Mouse (Mus musculus): ENCODE results near the gene Git2. TPM values are rescaled to one million over a fixed set of nuclear protein-coding genes. Genes with fewer than 3 reads are reported as not detected.

Git2 gene
- polyA plus RNA-seq, 1 experiment from 2014 or later, result 51.6 TPM

- no peaks in the 10 kb centered on the region for H3K9me3 ChIP-seq
- peak within 1 kb of the TSS; percentile 78 for H3K4me3 ChIP-seq
Measured at GRCm38 (mm10) chr5:114707265-114708068, 67.8 kb downstream of the Git2 start, which contains the start of gene Tchp. TSS of gene Tchp (plus strand) at chr5:114707760.

GRCm38 (mm10) chr5:114702403-114703392, 72.6 kb downstream of the Git2 start:
- Histone ChIP-seq H3K9ac (0 out of 2 replicates have a peak overlapping the region, but pooled peaks have one; percentile 4), H3K4me1 (no peaks in the 10 kb centered on the region), H3K9me3 (no peaks in the 10 kb centered on the region), H3K4me2 (no peak overlapping the region), H3K27ac (no peak overlapping the region), H3K27me3 (replicated peaks) (no peaks in the 10 kb centered on the region), H3K36me3 (replicated peaks) (no peaks in the 10 kb centered on the region), H3K4me3 (no peak overlapping the region)
- ATAC-seq (replicated peaks), result no peak
- WGBS, result 59% methylated on average over 14 of the region's 14 CpGs

More at GRCm38 (mm10) chr5:114707265-114708068, 67.8 kb downstream of the Git2 start, which contains the start of gene Tchp:
- Histone ChIP-seq H3K36me3 (replicated peaks) (peaks cover 8% of the 10 kb centered on the region; the same call in 1 of the 2 replicates), H3K9ac (peak within 1 kb of the TSS; percentile 62), H3K27me3 (replicated peaks) (no peaks in the 10 kb centered on the region), H3K27ac (no peak within 1 kb of the TSS), H3K4me1 (peaks cover 9% of the 10 kb centered on the region), H3K4me2 (peak within 1 kb of the TSS; percentile 68)
- WGBS, result 4% methylated on average over 49 of the region's 49 CpGs
- peak; percentile 87 for ATAC-seq (replicated peaks)

GRCm38 (mm10) chr5:114699015-114699414, 76.3 kb downstream of the Git2 start:
- no peak overlapping the region for H3K4me3 ChIP-seq
- no peak for ATAC-seq (replicated peaks)
- no peak overlapping the region for H3K27ac ChIP-seq
- no peaks in the 10 kb centered on the region for H3K27me3 ChIP-seq (replicated peaks)
- H3K36me3 ChIP-seq (replicated peaks), result no peaks in the 10 kb centered on the region
- no peak overlapping the region for H3K9ac ChIP-seq
- no peak overlapping the region for H3K4me2 ChIP-seq
- no peaks in the 10 kb centered on the region for H3K4me1 ChIP-seq
- 69% methylated on average over 7 of the region's 7 CpGs for WGBS
- H3K9me3 ChIP-seq, result no peaks in the 10 kb centered on the region

GRCm38 (mm10) chr5:114698044-114698746, 77.1 kb downstream of the Git2 start:
- H3K4me2 ChIP-seq, result no peak overlapping the region
- H3K27me3 ChIP-seq (replicated peaks), result no peaks in the 10 kb centered on the region
- no peaks in the 10 kb centered on the region for H3K9me3 ChIP-seq
- WGBS, result 77% methylated on average over 19 of the region's 19 CpGs
- H3K4me3 ChIP-seq, result no peak overlapping the region
- no peak overlapping the region for H3K27ac ChIP-seq
- H3K9ac ChIP-seq, result no peak overlapping the region
- ATAC-seq (replicated peaks), result no peak
- H3K4me1 ChIP-seq, result no peaks in the 10 kb centered on the region
- no peaks in the 10 kb centered on the region for H3K36me3 ChIP-seq (replicated peaks)

- ATAC-seq (replicated peaks), result no peak
- no peak overlapping the region for H3K9ac ChIP-seq
- no peak overlapping the region for H3K4me3 ChIP-seq
- 82% methylated on average over 17 of the region's 17 CpGs for WGBS
- no peaks in the 10 kb centered on the region for H3K9me3 ChIP-seq
- no peaks in the 10 kb centered on the region for H3K4me1 ChIP-seq
- no peaks in the 10 kb centered on the region for H3K36me3 ChIP-seq (replicated peaks)
- no peak overlapping the region for H3K27ac ChIP-seq
- H3K4me2 ChIP-seq, result no peak overlapping the region
- no peaks in the 10 kb centered on the region for H3K27me3 ChIP-seq (replicated peaks)
Measured at GRCm38 (mm10) chr5:114696939-114697338, 78.4 kb downstream of the Git2 start.

- H3K4me1 ChIP-seq, result peaks cover 4% of the 10 kb centered on the region; the same call in 1 of the 2 replicates
- H3K27me3 ChIP-seq (replicated peaks), result no peaks in the 10 kb centered on the region
- WGBS, result 74% methylated on average over 5 of the region's 5 CpGs
Measured at GRCm38 (mm10) chr5:114695775-114696174, 79.5 kb downstream of the Git2 start.

GRCm38 (mm10) chr5:114690633-114691567, 84.4 kb downstream of the Git2 start, which contains the start of gene Gltp:
TSS of gene Gltp (minus strand) at chr5:114690984.
- 4% methylated on average over 75 of the region's 75 CpGs for WGBS
- no peaks in the 10 kb centered on the region for H3K36me3 ChIP-seq (replicated peaks)
- no peaks in the 10 kb centered on the region for H3K27me3 ChIP-seq (replicated peaks)
- H3K4me2 ChIP-seq, result peak within 1 kb of the TSS; percentile 79
- H3K4me1 ChIP-seq, result peaks cover 20% of the 10 kb centered on the region
- no peaks in the 10 kb centered on the region for H3K9me3 ChIP-seq
- H3K27ac ChIP-seq, result peak within 1 kb of the TSS; percentile 46; the same call in 1 of the 2 replicates
- H3K9ac ChIP-seq, result peak within 1 kb of the TSS; percentile 78
- peak within 1 kb of the TSS; percentile 70 for H3K4me3 ChIP-seq
- peak; percentile 98 for ATAC-seq (replicated peaks)

More at GRCm38 (mm10) chr5:114695775-114696174, 79.5 kb downstream of the Git2 start:
- no peak overlapping the region for H3K4me2 ChIP-seq
- H3K9ac ChIP-seq, result no peak overlapping the region
- H3K4me3 ChIP-seq, result no peak overlapping the region
- no peaks in the 10 kb centered on the region for H3K36me3 ChIP-seq (replicated peaks)
- ATAC-seq (replicated peaks), result no peak
- no peak overlapping the region for H3K27ac ChIP-seq
- no peaks in the 10 kb centered on the region for H3K9me3 ChIP-seq

GRCm38 (mm10) chr5:114689700-114690366, 85.5 kb downstream of the Git2 start:
- no peaks in the 10 kb centered on the region for H3K36me3 ChIP-seq (replicated peaks)
- 19% methylated on average over 16 of the region's 16 CpGs for WGBS
- peak overlapping the region; percentile 79 for H3K4me2 ChIP-seq
- no peak for ATAC-seq (replicated peaks)
- H3K4me1 ChIP-seq, result peaks cover 20% of the 10 kb centered on the region
- H3K9ac ChIP-seq, result peak overlapping the region; percentile 78
- no peak overlapping the region for H3K27ac ChIP-seq
- H3K27me3 ChIP-seq (replicated peaks), result no peaks in the 10 kb centered on the region
- H3K4me3 ChIP-seq, result peak overlapping the region; percentile 70
- no peaks in the 10 kb centered on the region for H3K9me3 ChIP-seq

GRCm38 (mm10) chr5:114688703-114689102, 86.6 kb downstream of the Git2 start:
- WGBS, result 82% methylated on average over 13 of the region's 13 CpGs
- Histone ChIP-seq H3K36me3 (replicated peaks) (no peaks in the 10 kb centered on the region), H3K4me2 (no peak overlapping the region)

GRCm38 (mm10) chr5:114687901-114688300, 87.4 kb downstream of the Git2 start:
- H3K36me3 ChIP-seq (replicated peaks), result no peaks in the 10 kb centered on the region
- H3K4me3 ChIP-seq, result no peak overlapping the region
- H3K9me3 ChIP-seq, result no peaks in the 10 kb centered on the region
- ATAC-seq (replicated peaks), result no peak
- no peak overlapping the region for H3K27ac ChIP-seq
- peaks cover 20% of the 10 kb centered on the region for H3K4me1 ChIP-seq
- H3K4me2 ChIP-seq, result no peak overlapping the region
- no peak overlapping the region for H3K9ac ChIP-seq
- H3K27me3 ChIP-seq (replicated peaks), result no peaks in the 10 kb centered on the region

More at GRCm38 (mm10) chr5:114688703-114689102, 86.6 kb downstream of the Git2 start:
- peaks cover 20% of the 10 kb centered on the region for H3K4me1 ChIP-seq
- no peak overlapping the region for H3K4me3 ChIP-seq
- H3K9ac ChIP-seq, result no peak overlapping the region
- H3K27me3 ChIP-seq (replicated peaks), result no peaks in the 10 kb centered on the region
- no peaks in the 10 kb centered on the region for H3K9me3 ChIP-seq
- ATAC-seq (replicated peaks), result no peak
- H3K27ac ChIP-seq, result no peak overlapping the region
